Mouse (Mus musculus): ENCODE data around the gene Jak3.
"Not testable (repeated sequence)": the region's sequence is repeated elsewhere in the genome, so short reads cannot be mapped to it uniquely, and the experiment has no call there.

Gene Jak3

GRCm38 (mm10) chr8:71719928-71720457 is 43.9 kb downstream of the Jak3 start:
- DNase-seq (ENCODE audit: low read depth in 2 of 2, low spot score in 2 of 2): no peak

DNA sequence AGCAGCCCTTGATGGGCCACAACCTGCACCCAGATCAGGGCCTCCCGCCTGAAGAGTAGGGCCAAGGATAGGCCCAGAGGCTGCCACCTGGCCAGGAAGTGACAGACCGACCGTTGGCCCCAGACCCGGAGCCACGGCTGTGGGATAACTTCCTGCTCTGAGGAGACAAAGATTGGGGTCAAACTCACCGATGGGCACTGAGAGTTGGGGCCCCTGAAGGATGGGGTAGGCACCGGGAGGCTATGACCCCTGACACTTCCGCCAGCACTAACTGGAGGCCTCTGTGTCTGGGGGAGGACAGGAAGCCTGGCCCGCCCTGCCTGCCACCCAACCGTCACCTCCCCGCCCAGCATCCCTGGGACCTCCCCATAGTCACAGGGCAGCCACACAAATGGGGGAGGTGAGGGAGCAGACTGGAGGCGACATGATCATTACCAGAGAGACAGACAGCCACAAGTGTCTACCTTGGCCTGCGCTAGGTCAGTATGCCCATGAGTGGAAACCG is 47.0 kb downstream of the Jak3 start:
- peak; percentile 70 to 78 for DNase-seq (ENCODE audit: low read depth in 2 of 2, low spot score in 2 of 2)

DNA sequence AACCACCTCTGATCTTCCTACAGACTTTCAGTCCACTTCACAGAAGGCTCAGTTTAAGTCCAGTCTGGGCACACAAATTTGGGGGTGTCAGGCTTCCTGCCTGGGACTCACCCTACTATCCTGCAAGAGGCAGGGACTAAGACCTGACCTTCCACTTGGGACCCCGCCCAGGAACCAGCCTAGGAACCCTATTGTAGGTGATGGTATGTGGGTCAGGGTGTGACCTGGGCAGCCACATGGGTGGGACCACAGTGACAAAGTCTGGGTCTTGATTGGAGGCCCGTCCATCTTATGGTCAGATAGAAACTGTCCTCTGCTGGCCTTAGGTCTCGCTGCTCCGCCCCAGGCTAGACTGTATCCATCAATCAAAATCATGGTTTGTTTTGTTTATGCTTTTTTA is 48.3 kb downstream of the Jak3 start:
- DNase-seq (ENCODE audit: low read depth in 2 of 2, low spot score in 2 of 2): no peak

GRCm38 (mm10) chr8:71725122-71725924 is 49.2 kb downstream of the Jak3 start, which contains the start of gene Fcho1:
Gene Fcho1 (minus strand): TSS chr8:71725716.
- peak; percentile 73 to 81 for DNase-seq (ENCODE audit: low read depth in 2 of 2, low spot score in 2 of 2)

DNA sequence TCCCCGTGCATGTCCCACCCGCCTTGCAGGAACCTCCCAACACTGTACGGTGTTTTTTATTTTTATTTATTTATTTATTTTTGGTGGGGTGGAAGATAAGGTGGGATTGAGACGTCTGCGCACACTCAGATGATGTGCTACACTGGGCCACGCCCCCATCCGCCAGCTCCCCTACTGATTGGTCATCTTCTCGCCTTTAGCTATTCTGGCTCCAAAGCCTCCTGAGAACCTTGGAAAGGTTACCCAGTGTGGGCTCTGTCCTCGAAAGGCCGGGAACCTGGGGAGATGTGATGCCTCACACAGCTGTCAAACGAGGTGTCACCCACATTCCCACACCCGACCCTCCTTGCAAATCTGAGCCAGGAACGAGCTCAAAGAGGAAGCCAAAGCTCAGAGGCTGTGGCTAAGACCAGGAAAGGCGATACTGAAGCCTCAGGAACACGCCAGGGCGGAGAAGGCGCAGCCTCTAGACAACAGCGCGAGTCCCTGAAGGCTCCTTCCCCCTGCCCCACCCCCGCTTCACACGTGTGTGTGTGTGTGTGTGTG is 52.2 kb downstream of the Jak3 start:
- no peak for DNase-seq (ENCODE audit: low read depth in 2 of 2, low spot score in 2 of 2)

- peak in 1 of 2 experiments; percentile 18 for DNase-seq (ENCODE audit: low read depth in 2 of 2, low spot score in 2 of 2)
These were observed 52.9 kb downstream of the Jak3 start for GRCm38 (mm10) chr8:71728826-71729620.

- DNase-seq (ENCODE audit: low read depth in 2 of 2, low spot score in 2 of 2): peak; percentile 70 to 80
These were observed 55.6 kb downstream of the Jak3 start for GRCm38 (mm10) chr8:71731652-71732230.

GRCm38 (mm10) chr8:71738316-71738715 is 62.2 kb downstream of the Jak3 start:
- DNase-seq (ENCODE audit: low read depth in 2 of 2, low spot score in 2 of 2): not testable (repeated sequence)

All from CD8-positive naive resting alpha-beta T cell, adult 2 months (primary cell).